In the genomic region with DNA sequence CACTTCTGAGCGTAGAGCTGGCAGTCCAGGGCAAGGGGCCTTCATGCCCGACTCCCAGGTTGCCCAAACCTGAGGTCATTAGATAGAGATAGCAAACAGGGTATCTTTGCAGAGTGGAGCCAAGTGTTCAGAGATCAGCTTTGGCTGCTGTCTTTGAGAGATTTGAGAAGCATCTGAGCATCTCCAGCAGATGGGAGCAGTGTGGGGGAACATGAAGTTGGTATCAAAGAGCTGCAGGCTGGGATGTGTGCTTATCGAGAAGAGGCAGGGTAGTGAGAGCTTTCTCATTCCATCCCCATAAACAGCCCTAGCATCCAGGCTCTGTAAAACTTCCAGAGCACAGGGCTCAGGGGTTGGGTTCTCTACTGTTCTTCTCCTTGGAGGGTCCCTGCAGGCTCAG, we compare ENCODE assay signal across 21 mouse cellular contexts. TPM values are rescaled to one million over a fixed set of nuclear protein-coding genes. Genes with fewer than 3 reads are reported as not detected.
DNase-seq lines count a peak whose midpoint lies in the region; ATAC-seq and TF ChIP-seq lines count a peak whose summit lies in the region.
"Had no signal": no experiment of that assay in that cellular context is flagged by ENCODE, and none has a peak within 500 bp of the region (broad histone marks: within the 10 kb centered on the region; RNA-seq: fewer than 3 reads in every experiment).

No protein-coding gene starts in this region.

- no peaks in the 10 kb centered on the region for H3K27me3 ChIP-seq in limb, embryonic 13.5 days
- H3K27me3 ChIP-seq in limb, embryonic 10.5 days (ENCODE audit: low read depth, poor library complexity, severe bottlenecking), result no peaks in the 10 kb centered on the region
- H3K27me3 ChIP-seq: embryonic facial prominence, embryonic 13.5 days; hindbrain, embryonic 13.5 days; kidney, embryonic 15.5 days; lung, embryonic 15.5 days; midbrain, embryonic 12.5 days had no signal

- ATAC-seq in limb, embryonic 13.5 days (ENCODE audit: low FRiP score, low read depth), result no peak
- ATAC-seq in erythroblast, adult 5-6 weeks (replicated peaks; ENCODE audit: low FRiP score, poor library complexity, severe bottlenecking), result peak; percentile 72
- ATAC-seq: intestine, embryonic 16.5 days had no signal

- 87% methylated on average over 3 of the region's 3 CpGs for WGBS in limb, embryonic 13.5 days
- WGBS in limb, embryonic 10.5 days, result 88% methylated on average over 3 of the region's 3 CpGs
- WGBS in olfactory bulb, adult 2 months, result 73% methylated on average over 3 of the region's 3 CpGs

- H3K4me3 ChIP-seq in gastrocnemius, adult 2 months, result no peak overlapping the region
- no peak overlapping the region for H3K4me3 ChIP-seq in limb, embryonic 13.5 days
- H3K4me3 ChIP-seq in limb, embryonic 10.5 days, result no peak overlapping the region
- no peak overlapping the region for H3K4me3 ChIP-seq in olfactory bulb, adult 2 months (ENCODE audit: insufficient read depth, low read depth, low read length)
- H3K4me3 ChIP-seq: embryonic facial prominence, embryonic 13.5 days; heart, embryonic 10.5 days; hindbrain, embryonic 13.5 days; kidney, embryonic 15.5 days; lung, embryonic 15.5 days; midbrain, embryonic 12.5 days had no signal

- intact Hi-C loops in gastrocnemius, adult 2 months (cut with DNase I), result no loop called here

- H3K27ac ChIP-seq in gastrocnemius, adult 2 months, result peak overlapping the region; percentile 69
- H3K27ac ChIP-seq in limb, embryonic 13.5 days, result no peak overlapping the region
- no peak overlapping the region for H3K27ac ChIP-seq in limb, embryonic 10.5 days
- peak overlapping the region; percentile 79 for H3K27ac ChIP-seq in olfactory bulb, adult 2 months (ENCODE audit: insufficient read depth, low read depth, low read length)
- H3K27ac ChIP-seq: embryonic facial prominence, embryonic 13.5 days; heart, embryonic 10.5 days; hindbrain, embryonic 13.5 days; kidney, embryonic 15.5 days; lung, embryonic 15.5 days; macrophage; midbrain, embryonic 12.5 days had no signal

- no peak overlapping the region for H3K4me2 ChIP-seq in limb, embryonic 13.5 days (replicated peaks)
- H3K4me2 ChIP-seq: embryonic facial prominence, embryonic 13.5 days; hindbrain, embryonic 13.5 days; kidney, embryonic 15.5 days; lung, embryonic 15.5 days; midbrain, embryonic 12.5 days had no signal

- peaks cover 9% of the 10 kb centered on the region for H3K9me3 ChIP-seq in limb, embryonic 13.5 days
- H3K9me3 ChIP-seq in limb, embryonic 10.5 days (replicated peaks), result no peaks in the 10 kb centered on the region
- H3K9me3 ChIP-seq: embryonic facial prominence, embryonic 13.5 days; heart, embryonic 10.5 days; lung, embryonic 15.5 days had no signal

- H3K36me3 ChIP-seq in limb, embryonic 13.5 days, result no peaks in the 10 kb centered on the region
- no peaks in the 10 kb centered on the region for H3K36me3 ChIP-seq in limb, embryonic 10.5 days
- H3K36me3 ChIP-seq: embryonic facial prominence, embryonic 13.5 days; heart, embryonic 10.5 days; hindbrain, embryonic 13.5 days; kidney, embryonic 15.5 days; lung, embryonic 15.5 days; midbrain, embryonic 12.5 days had no signal

- no peak for TF ChIP-seq POLR2A in olfactory bulb, adult 2 months (IDR thresholded peaks at IDR 0.05; ENCODE audit: insufficient read depth, low read depth, low read length)

- 0 out of 2 replicates have a peak overlapping the region, but pooled peaks have one; percentile 19 for H3K9ac ChIP-seq in limb, embryonic 13.5 days
- H3K9ac ChIP-seq: embryonic facial prominence, embryonic 13.5 days; hindbrain, embryonic 13.5 days; kidney, embryonic 15.5 days; lung, embryonic 15.5 days; midbrain, embryonic 12.5 days had no signal

- TF ChIP-seq CTCF in gastrocnemius, adult 2 months (IDR thresholded peaks at IDR 0.05), result no peak
- no peak for TF ChIP-seq CTCF in olfactory bulb, adult 2 months (IDR thresholded peaks at IDR 0.05; ENCODE audit: insufficient read depth, low read depth, low read length)

- H3K4me1 ChIP-seq in limb, embryonic 13.5 days, result no peaks in the 10 kb centered on the region
- H3K4me1 ChIP-seq in limb, embryonic 10.5 days, result no peaks in the 10 kb centered on the region
- peaks cover 11% of the 10 kb centered on the region for H3K4me1 ChIP-seq in olfactory bulb, adult 2 months (ENCODE audit: control insufficient read depth, insufficient read depth, low read length)
- H3K4me1 ChIP-seq: embryonic facial prominence, embryonic 13.5 days; hindbrain, embryonic 13.5 days; kidney, embryonic 15.5 days; lung, embryonic 15.5 days; midbrain, embryonic 12.5 days had no signal

- DNase-seq in gastrocnemius, adult 2 months, result no peak
- no peak for DNase-seq in gastrocnemius, postnatal 10 days
- no peak for DNase-seq in limb, embryonic 10.5 days (ENCODE audit: low spot score)
- DNase-seq in spleen, postnatal 4 days (ENCODE audit: low spot score in 2 of 2), result no peak
- DNase-seq in kidney, postnatal 25 days, result no peak
- DNase-seq: cerebellum, adult 18-20 months; gastrocnemius, postnatal 36 days; heart, postnatal 14 days; left cerebral cortex, postnatal 4 days; thymus, adult 2 months had no signal

RNA-seq across cellular contexts. Expression of a gene that starts 52.9 kb away (rescaled TPM):
- total RNA-seq in gastrocnemius, adult 2 months (2021), result 10 to 100 TPM in 1 of 2 experiments, 1 to 10 TPM in 1; 7.6 to 16.6 TPM
- total RNA-seq in gastrocnemius, postnatal 10 days (2021), result 1 to 10 TPM; 4.8 to 7.2 TPM
- polyA plus RNA-seq in limb, embryonic 13.5 days (2015; fragmentation: Nextera tagmentation; extraction: Ambion mirVana), result 2.8 and 3.7 TPM in 2 replicates
- polyA plus RNA-seq in limb, embryonic 10.5 days (2016; fragmentation: Nextera tagmentation; extraction: Ambion mirVana), result 1.0 and 1.9 TPM in 2 replicates
- 50.7 and 52.0 TPM in 2 replicates for total RNA-seq in erythroblast, adult 5-6 weeks (2015; ENCODE audit: low replicate concordance)
- total RNA-seq in erythroblast, adult 5-6 weeks (2017; ENCODE audit: low replicate concordance), result 53.8 and 57.6 TPM in 2 replicates
- polyA plus RNA-seq in olfactory bulb, adult 2 months (2012; ENCODE audit: insufficient read depth, insufficient read length, low replicate concordance, missing spikeins), result not detected in 2 replicates

Comparison
In these comparisons a context has a peak if more than half of its experiments do, and no peak if none do; other contexts are left out.
1. H3K27ac ChIP-seq: peak in gastrocnemius, adult 2 months (single experiment) and olfactory bulb, adult 2 months (single experiment); none in limb, embryonic 13.5 days (single experiment) and limb, embryonic 10.5 days (single experiment).